11 mouse cellular contexts compared by ENCODE assay signal in the genomic region with DNA sequence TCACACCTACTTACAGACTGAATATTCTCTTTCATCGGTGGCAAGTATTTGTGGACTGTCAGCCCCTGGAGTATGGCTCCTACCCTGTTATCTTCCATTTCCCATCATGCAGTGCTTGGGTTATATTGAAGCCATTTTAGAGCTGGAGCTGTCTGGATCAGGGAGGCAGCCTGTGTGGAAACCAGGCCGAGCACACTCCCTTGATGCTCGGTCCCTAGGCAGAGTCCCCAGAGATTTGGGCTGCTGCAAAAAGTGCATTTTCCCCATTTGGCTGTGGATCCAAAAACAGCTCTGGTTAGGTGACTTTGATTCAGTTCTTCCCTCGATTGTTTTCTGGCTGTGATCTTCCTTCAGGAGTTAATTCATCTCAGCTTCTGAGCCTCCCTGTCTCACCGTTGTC. TPM values are rescaled to one million over a fixed set of nuclear protein-coding genes. Genes with fewer than 3 reads are reported as not detected.
DNase-seq lines count a peak whose midpoint lies in the region; ATAC-seq and TF ChIP-seq lines count a peak whose summit lies in the region.
"Had no signal": no experiment of that assay in that cellular context is flagged by ENCODE, and none has a peak within 500 bp of the region (broad histone marks: within the 10 kb centered on the region; RNA-seq: fewer than 3 reads in every experiment).

No protein-coding gene starts in this region.

- no peak for ATAC-seq in forebrain, embryonic 11.5 days (replicated peaks; ENCODE audit: low FRiP score)
- ATAC-seq in hindbrain, embryonic 16.5 days: no peak
- ATAC-seq in midbrain, postnatal 0 days (ENCODE audit: low FRiP score): no peak

- H3K36me3 ChIP-seq in forebrain, embryonic 10.5 days (replicated peaks): peaks cover 33% of the 10 kb centered on the region
- H3K36me3 ChIP-seq in forebrain, embryonic 11.5 days (ENCODE audit: control insufficient read depth, insufficient read depth, low read length): no peaks in the 10 kb centered on the region; the same call in 1 of the 2 replicates
- H3K36me3 ChIP-seq in liver, adult 2 months (ENCODE audit: control insufficient read depth, insufficient read depth, low read length): no peaks in the 10 kb centered on the region
- H3K36me3 ChIP-seq in hindbrain, embryonic 16.5 days (ENCODE audit: control insufficient read depth, insufficient read depth, low read length): 0 out of 2 replicates have a peak, but pooled peaks cover 2% of the 10 kb centered on the region
- H3K36me3 ChIP-seq in midbrain, postnatal 0 days (ENCODE audit: insufficient read depth, low read length): no peaks in the 10 kb centered on the region

- no peak overlapping the region for H3K27ac ChIP-seq in forebrain, embryonic 10.5 days
- no peak overlapping the region for H3K27ac ChIP-seq in forebrain, embryonic 11.5 days (ENCODE audit: low read depth, low read length)
- H3K27ac ChIP-seq in liver, adult 2 months (replicated peaks; ENCODE audit: insufficient read depth, low read depth, low read length): no peak overlapping the region
- H3K27ac ChIP-seq in hindbrain, embryonic 16.5 days (ENCODE audit: low read depth, low read length): no peak overlapping the region
- no peak overlapping the region for H3K27ac ChIP-seq in midbrain, postnatal 0 days (ENCODE audit: low read depth, low read length)

- no peaks in the 10 kb centered on the region for H3K27me3 ChIP-seq in forebrain, embryonic 10.5 days (ENCODE audit: poor library complexity, severe bottlenecking)
- no peaks in the 10 kb centered on the region for H3K27me3 ChIP-seq in forebrain, embryonic 11.5 days (ENCODE audit: control insufficient read depth, insufficient read depth, low read length)
- H3K27me3 ChIP-seq in liver, adult 2 months (ENCODE audit: control insufficient read depth, insufficient read depth, low read length): no peaks in the 10 kb centered on the region
- H3K27me3 ChIP-seq in hindbrain, embryonic 16.5 days (replicated peaks; ENCODE audit: control insufficient read depth, insufficient read depth, low read length): no peaks in the 10 kb centered on the region
- no peaks in the 10 kb centered on the region for H3K27me3 ChIP-seq in midbrain, postnatal 0 days (ENCODE audit: insufficient read depth, low read length)

- H3K79me2 ChIP-seq in liver, adult 2 months (ENCODE audit: control insufficient read depth, insufficient read depth, low read length): peaks cover 24% of the 10 kb centered on the region; the same call in 1 of the 2 replicates

- TF ChIP-seq CTCF in liver, adult 2 months (IDR thresholded peaks at IDR 0.05; ENCODE audit: low read depth, low read length): no peak
- no peak for TF ChIP-seq CTCF in midbrain, postnatal 0 days (IDR thresholded peaks at IDR 0.05)

- H3K4me1 ChIP-seq in forebrain, embryonic 10.5 days: peaks cover 31% of the 10 kb centered on the region
- H3K4me1 ChIP-seq in forebrain, embryonic 11.5 days (replicated peaks; ENCODE audit: control insufficient read depth, insufficient read depth, low read length): peaks cover 2% of the 10 kb centered on the region; the same call in 1 of the 2 replicates
- peaks cover 4% of the 10 kb centered on the region for H3K4me1 ChIP-seq in liver, adult 2 months (ENCODE audit: control insufficient read depth, insufficient read depth, low read length)
- peaks cover 26% of the 10 kb centered on the region for H3K4me1 ChIP-seq in hindbrain, embryonic 16.5 days (ENCODE audit: control insufficient read depth, insufficient read depth, low read depth, low read length)
- peaks cover 7% of the 10 kb centered on the region; the same call in 1 of the 2 replicates for H3K4me1 ChIP-seq in midbrain, postnatal 0 days (ENCODE audit: insufficient read depth, low read length)

- H3K4me3 ChIP-seq in forebrain, embryonic 10.5 days: peak overlapping the region; percentile 98; the same call in 1 of the 2 replicates
- H3K4me3 ChIP-seq in forebrain, embryonic 11.5 days (ENCODE audit: low read depth, low read length): no peak overlapping the region
- H3K4me3 ChIP-seq in liver, adult 2 months (ENCODE audit: insufficient read depth, low read depth, low read length): no peak overlapping the region
- peak overlapping the region; percentile 19; the same call in 1 of the 2 replicates for H3K4me3 ChIP-seq in hindbrain, embryonic 16.5 days (ENCODE audit: low read length)
- H3K4me3 ChIP-seq in midbrain, postnatal 0 days (ENCODE audit: low read depth, low read length): no peak overlapping the region; the same call in 1 of the 2 replicates

- no peak overlapping the region for H3K4me2 ChIP-seq in forebrain, embryonic 11.5 days (ENCODE audit: low read depth, low read length, severe bottlenecking)
- H3K4me2 ChIP-seq in hindbrain, embryonic 16.5 days (ENCODE audit: low read length): peak overlapping the region; percentile 72
- H3K4me2 ChIP-seq in midbrain, postnatal 0 days (ENCODE audit: low read depth, low read length, poor library complexity, severe bottlenecking): peak overlapping the region; percentile 58

- WGBS in forebrain, embryonic 10.5 days: 91% methylated on average over 5 of the region's 5 CpGs
- 86% methylated on average over 5 of the region's 5 CpGs for WGBS in forebrain, embryonic 11.5 days
- WGBS in liver, adult 2 months: 69% methylated on average over 5 of the region's 5 CpGs
- 67% methylated on average over 5 of the region's 5 CpGs for WGBS in hindbrain, embryonic 16.5 days
- WGBS in midbrain, postnatal 0 days: 72% methylated on average over 5 of the region's 5 CpGs

- no peak overlapping the region for H3K9ac ChIP-seq in forebrain, embryonic 11.5 days (ENCODE audit: low read length)
- 0 out of 2 replicates have a peak overlapping the region, but pooled peaks have one; percentile 6 for H3K9ac ChIP-seq in liver, adult 2 months (ENCODE audit: low read depth, low read length)
- H3K9ac ChIP-seq in hindbrain, embryonic 16.5 days (ENCODE audit: low read depth, low read length): peak overlapping the region; percentile 22
- no peak overlapping the region for H3K9ac ChIP-seq in midbrain, postnatal 0 days (replicated peaks; ENCODE audit: low read length, poor library complexity, severe bottlenecking)

- H3K9me3 ChIP-seq in forebrain, embryonic 10.5 days: no peaks in the 10 kb centered on the region
- H3K9me3 ChIP-seq in forebrain, embryonic 11.5 days (ENCODE audit: control insufficient read depth, low read length): no peaks in the 10 kb centered on the region
- no peaks in the 10 kb centered on the region for H3K9me3 ChIP-seq in hindbrain, embryonic 16.5 days (ENCODE audit: control insufficient read depth, low read length)
- no peaks in the 10 kb centered on the region for H3K9me3 ChIP-seq in midbrain, postnatal 0 days (ENCODE audit: low read length)

- no peak for TF ChIP-seq POLR2A in liver, adult 2 months (IDR thresholded peaks at IDR 0.05; ENCODE audit: extremely low read depth, insufficient read depth, low read length)

- DNase-seq in forebrain, embryonic 10.5 days (ENCODE audit: extremely low spot score, low spot score): no peak
- no peak for DNase-seq in forebrain, embryonic 11.5 days (ENCODE audit: low spot score)
- DNase-seq in liver, adult 2 months (ENCODE audit: extremely low read depth, low read depth, low spot score): no peak
- no peak for DNase-seq in liver
- no peak for DNase-seq in midbrain, postnatal 0 days (ENCODE audit: low spot score)
- no peak for DNase-seq in gastrocnemius, postnatal 25 days
- DNase-seq in gastrocnemius, postnatal 10 days: no peak
- DNase-seq: cerebellum, postnatal 25 days; gastrocnemius, postnatal 14 days; layer of hippocampus, postnatal 36 days had no signal

RNA-seq across cellular contexts. Expression of a gene that starts 2.1 kb away (rescaled TPM):
- 308 and 317 TPM in 2 replicates for polyA plus RNA-seq in forebrain, embryonic 10.5 days (2016; fragmentation: Nextera tagmentation; extraction: Ambion mirVana)
- polyA plus RNA-seq in forebrain, embryonic 11.5 days (2014; fragmentation: Nextera tagmentation; extraction: Ambion mirVana): 316 and 330 TPM in 2 replicates
- 36.3 and 42.6 TPM in 2 replicates for total RNA-seq in liver, adult 2 months (2014; rRNA removed)
- polyA plus RNA-seq in liver, adult 2 months (2012; rRNA removed): 16.9 and 17.2 TPM in 2 replicates
- polyA plus RNA-seq in hindbrain, embryonic 16.5 days (2015; fragmentation: Nextera tagmentation; extraction: Ambion mirVana): 507 and 529 TPM in 2 replicates
- total RNA-seq in midbrain, postnatal 0 days (2014; rRNA removed): 160 and 223 TPM in 2 replicates
- polyA plus RNA-seq in midbrain, postnatal 0 days (2015; fragmentation: Nextera tagmentation; extraction: Ambion mirVana): 649 and 656 TPM in 2 replicates
- 10 to 100 TPM; 39.6 to 54.5 TPM for total RNA-seq in gastrocnemius, postnatal 25 days (2021)
- 10 to 100 TPM; 80.1 to 90.3 TPM for total RNA-seq in gastrocnemius, postnatal 10 days (2021)

RNA-seq across cellular contexts. Expression of a gene that starts 28.4 kb away (rescaled TPM):
- 1.5 and 1.6 TPM in 2 replicates for polyA plus RNA-seq in forebrain, embryonic 10.5 days (2016; fragmentation: Nextera tagmentation; extraction: Ambion mirVana)
- polyA plus RNA-seq in forebrain, embryonic 11.5 days (2014; fragmentation: Nextera tagmentation; extraction: Ambion mirVana): 1.4 and 1.5 TPM in 2 replicates
- under 0.01 TPM in 1 of 2 replicates, not detected in the other for total RNA-seq in liver, adult 2 months (2014; rRNA removed)
- polyA plus RNA-seq in liver, adult 2 months (2012; rRNA removed): not detected in 2 replicates
- 0.90 and 2.1 TPM in 2 replicates for polyA plus RNA-seq in hindbrain, embryonic 16.5 days (2015; fragmentation: Nextera tagmentation; extraction: Ambion mirVana)
- total RNA-seq in midbrain, postnatal 0 days (2014; rRNA removed): 0.22 TPM in 1 of 2 replicates, not detected in the other
- 2.0 and 2.8 TPM in 2 replicates for polyA plus RNA-seq in midbrain, postnatal 0 days (2015; fragmentation: Nextera tagmentation; extraction: Ambion mirVana)
- total RNA-seq in gastrocnemius, postnatal 25 days (2021): 1 to 10 TPM in 1 of 2 experiments, not detected in 1; 1.5 TPM
- total RNA-seq in gastrocnemius, postnatal 10 days (2021): 1 to 10 TPM in 1 of 2 experiments, under 1 TPM in 1; 0.56 to 1.4 TPM

Comparison
In these comparisons a context has a peak if more than half of its experiments do, and no peak if none do; other contexts are left out.
1. H3K4me3 ChIP-seq: peak in forebrain, embryonic 10.5 days (single experiment) and hindbrain, embryonic 16.5 days (single experiment); none in forebrain, embryonic 11.5 days (single experiment), liver, adult 2 months (single experiment) and midbrain, postnatal 0 days (single experiment).
2. H3K9ac ChIP-seq: peak in liver, adult 2 months (single experiment) and hindbrain, embryonic 16.5 days (single experiment); none in forebrain, embryonic 11.5 days (single experiment) and midbrain, postnatal 0 days (single experiment).
3. RNA of a gene that starts 2.1 kb away (polyA plus RNA-seq): 649 to 656 TPM in midbrain, postnatal 0 days, 507 to 529 TPM in hindbrain, embryonic 16.5 days, 316 to 330 TPM in forebrain, embryonic 11.5 days and 308 to 317 TPM in forebrain, embryonic 10.5 days; 16.9 to 17.2 TPM in liver, adult 2 months; every median in the first group is over 10 times any median in the second.